ENCODE assay signal across 8 mouse cellular contexts in the genomic region with DNA sequence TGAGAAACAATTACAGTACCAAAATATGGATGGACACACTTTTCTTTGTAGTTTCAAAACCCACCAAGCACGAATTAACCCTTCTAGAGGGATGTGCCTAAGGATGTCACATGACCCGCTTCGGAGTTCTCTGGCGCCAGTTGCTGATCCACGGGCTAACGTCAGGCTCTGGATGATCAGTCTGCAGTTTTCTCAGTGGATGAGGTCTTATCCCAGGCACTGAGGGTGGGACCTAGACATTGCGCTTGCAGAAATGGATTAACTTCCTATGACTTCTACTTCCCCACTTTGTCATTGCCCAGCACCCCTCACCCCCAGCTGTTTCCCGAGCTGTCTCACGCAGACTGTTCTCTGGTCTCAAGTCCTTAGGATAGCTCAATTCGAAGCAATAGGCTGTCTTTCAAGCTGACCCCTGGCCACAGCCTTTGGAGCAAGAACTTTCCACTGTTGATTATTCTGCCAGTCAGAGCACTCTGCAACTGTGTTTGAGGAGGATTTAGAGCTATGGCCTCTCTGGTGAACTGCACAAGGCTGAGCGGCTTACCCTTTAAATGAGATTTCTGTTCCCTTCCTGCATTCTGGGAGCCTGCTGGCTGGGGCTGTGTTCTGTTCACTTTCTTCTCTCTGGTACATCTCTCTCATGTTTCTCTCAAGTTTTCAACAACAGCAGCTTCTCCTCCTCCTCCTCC. TPM values are rescaled to one million over a fixed set of nuclear protein-coding genes. Genes with fewer than 3 reads are reported as not detected.
DNase-seq lines count a peak whose midpoint lies in the region; ATAC-seq and TF ChIP-seq lines count a peak whose summit lies in the region.

No protein-coding gene starts in this region.

- no peak overlapping the region for H3K9ac ChIP-seq in heart, adult 2 months (ENCODE audit: low read depth, low read length)
- peak overlapping the region; percentile 31; the same call in 1 of the 2 replicates for H3K9ac ChIP-seq in ES-Bruce4 (ENCODE audit: low read depth, poor library complexity, severe bottlenecking)
- peak overlapping the region; percentile 50; the same call in 1 of the 2 replicates for H3K9ac ChIP-seq in limb, embryonic 12.5 days (replicated peaks)
- no peak overlapping the region for H3K9ac ChIP-seq in neural tube, embryonic 15.5 days (replicated peaks)

- intact Hi-C loops in heart, adult 2 months (cut with DNase I): loop anchor here (1.0 to 10.0 kb wide), 4 partner anchors 93 to 691 kb away; partner anchors contain the start of genes 4930558K02Rik and Vamp4
- intact Hi-C loops in left cerebral cortex, postnatal 4 days (cut with DNase I): loop anchor here (5.0 kb wide), 1 partner anchor 83 kb away; no protein-coding TSS in a partner anchor

- peak; percentile 83 for DNase-seq in heart, embryonic 10.5 days (ENCODE audit: low spot score)
- DNase-seq in heart, adult 2 months: no peak
- no peak for DNase-seq in forebrain, embryonic 10.5 days (ENCODE audit: extremely low spot score, low spot score)
- DNase-seq in left cerebral cortex, postnatal 4 days: no peak
- DNase-seq in right cerebral cortex, postnatal 25 days: no peak

- no peak for TF ChIP-seq EP300 in heart, adult 2 months (IDR thresholded peaks at IDR 0.05; ENCODE audit: insufficient read depth, low read depth, low read length)
- no peak for TF ChIP-seq EP300 in ES-Bruce4 (IDR thresholded peaks at IDR 0.05; ENCODE audit: insufficient read depth, low read depth, low read length)

- H3K9me3 ChIP-seq in heart, embryonic 10.5 days: no peaks in the 10 kb centered on the region
- no peaks in the 10 kb centered on the region for H3K9me3 ChIP-seq in ES-Bruce4 (replicated peaks; ENCODE audit: control insufficient read depth, insufficient read depth, low read length, poor library complexity, severe bottlenecking)
- H3K9me3 ChIP-seq in forebrain, embryonic 10.5 days: no peaks in the 10 kb centered on the region
- H3K9me3 ChIP-seq in limb, embryonic 12.5 days: no peaks in the 10 kb centered on the region
- H3K9me3 ChIP-seq in neural tube, embryonic 15.5 days (replicated peaks): no peaks in the 10 kb centered on the region

- no peaks in the 10 kb centered on the region for H3K79me2 ChIP-seq in heart, adult 2 months (replicated peaks; ENCODE audit: control insufficient read depth, insufficient read depth, low read length)

- peak overlapping the region; percentile 73 for H3K27ac ChIP-seq in heart, embryonic 10.5 days
- H3K27ac ChIP-seq in heart, adult 2 months: no peak overlapping the region
- H3K27ac ChIP-seq in ES-Bruce4 (ENCODE audit: insufficient read depth, low read length): no peak overlapping the region
- peak overlapping the region; percentile 51 for H3K27ac ChIP-seq in forebrain, embryonic 10.5 days
- H3K27ac ChIP-seq in limb, embryonic 12.5 days: peak overlapping the region; percentile 29; the same call in 1 of the 2 replicates
- H3K27ac ChIP-seq in neural tube, embryonic 15.5 days (replicated peaks): no peak overlapping the region

- H3K4me1 ChIP-seq in heart, embryonic 10.5 days: 0 out of 2 replicates have a peak, but pooled peaks cover 5% of the 10 kb centered on the region
- no peaks in the 10 kb centered on the region for H3K4me1 ChIP-seq in heart, adult 2 months (ENCODE audit: control insufficient read depth, insufficient read depth, low read length)
- no peaks in the 10 kb centered on the region for H3K4me1 ChIP-seq in ES-Bruce4 (ENCODE audit: control insufficient read depth, insufficient read depth, low read length)
- H3K4me1 ChIP-seq in forebrain, embryonic 10.5 days: peaks cover 13% of the 10 kb centered on the region
- H3K4me1 ChIP-seq in limb, embryonic 12.5 days (replicated peaks): peaks cover 4% of the 10 kb centered on the region; the same call in 1 of the 2 replicates
- peaks cover 6% of the 10 kb centered on the region for H3K4me1 ChIP-seq in neural tube, embryonic 15.5 days

- TF ChIP-seq CTCF in heart, adult 2 months (IDR thresholded peaks at IDR 0.05): no peak
- TF ChIP-seq CTCF in ES-Bruce4 (IDR thresholded peaks at IDR 0.05; ENCODE audit: low read depth, low read length): no peak

- no peak for TF ChIP-seq POLR2A in heart, adult 2 months (IDR thresholded peaks at IDR 0.05; ENCODE audit: insufficient read depth, low read depth, low read length)
- no peak for TF ChIP-seq POLR2A in ES-Bruce4 (IDR thresholded peaks at IDR 0.05; ENCODE audit: insufficient read depth, low read length)

- ATAC-seq in limb, embryonic 12.5 days (ENCODE audit: insufficient number of reproducible peaks, insufficient read depth, low FRiP score, low TSS enrichment, low read depth): peak; percentile 85
- peak; percentile 85 for ATAC-seq in neural tube, embryonic 15.5 days (ENCODE audit: low FRiP score)

- H3K36me3 ChIP-seq in heart, embryonic 10.5 days: peaks cover 11% of the 10 kb centered on the region; the same call in 1 of the 2 replicates
- no peaks in the 10 kb centered on the region; the same call in 1 of the 2 replicates for H3K36me3 ChIP-seq in heart, adult 2 months (ENCODE audit: control insufficient read depth, insufficient read depth, low read length)
- no peaks in the 10 kb centered on the region; the same call in 1 of the 2 replicates for H3K36me3 ChIP-seq in ES-Bruce4 (ENCODE audit: control insufficient read depth, insufficient read depth, low read length, poor library complexity, severe bottlenecking)
- peaks cover 19% of the 10 kb centered on the region for H3K36me3 ChIP-seq in forebrain, embryonic 10.5 days (replicated peaks)
- H3K36me3 ChIP-seq in limb, embryonic 12.5 days: peaks cover 17% of the 10 kb centered on the region
- peaks cover 13% of the 10 kb centered on the region for H3K36me3 ChIP-seq in neural tube, embryonic 15.5 days

- peak overlapping the region; percentile 57 for H3K4me3 ChIP-seq in heart, embryonic 10.5 days
- H3K4me3 ChIP-seq in heart, adult 2 months: no peak overlapping the region
- H3K4me3 ChIP-seq in ES-Bruce4 (ENCODE audit: low read depth, low read length): peak overlapping the region; percentile 64
- H3K4me3 ChIP-seq in forebrain, embryonic 10.5 days: peak overlapping the region; percentile 46
- H3K4me3 ChIP-seq in limb, embryonic 12.5 days (replicated peaks): peak overlapping the region; percentile 37
- peak overlapping the region; percentile 33 for H3K4me3 ChIP-seq in neural tube, embryonic 15.5 days (replicated peaks)

- peak overlapping the region; percentile 66 for H3K4me2 ChIP-seq in limb, embryonic 12.5 days
- peak overlapping the region; percentile 60 for H3K4me2 ChIP-seq in neural tube, embryonic 15.5 days

- no peaks in the 10 kb centered on the region for H3K27me3 ChIP-seq in heart, embryonic 10.5 days (ENCODE audit: insufficient read depth, poor library complexity, severe bottlenecking)
- H3K27me3 ChIP-seq in heart, adult 2 months (ENCODE audit: control insufficient read depth, insufficient read depth, low read length): no peaks in the 10 kb centered on the region
- no peaks in the 10 kb centered on the region for H3K27me3 ChIP-seq in ES-Bruce4 (ENCODE audit: control insufficient read depth, insufficient read depth, low read length, poor library complexity, severe bottlenecking)
- no peaks in the 10 kb centered on the region for H3K27me3 ChIP-seq in forebrain, embryonic 10.5 days (ENCODE audit: poor library complexity, severe bottlenecking)
- H3K27me3 ChIP-seq in limb, embryonic 12.5 days: no peaks in the 10 kb centered on the region
- no peaks in the 10 kb centered on the region for H3K27me3 ChIP-seq in neural tube, embryonic 15.5 days (replicated peaks)

- 3% methylated on average over 11 of the region's 11 CpGs for WGBS in heart, embryonic 10.5 days
- 5% methylated on average over 11 of the region's 11 CpGs for WGBS in heart, adult 2 months
- 4% methylated on average over 11 of the region's 11 CpGs for WGBS in forebrain, embryonic 10.5 days
- WGBS in limb, embryonic 12.5 days: 5% methylated on average over 11 of the region's 11 CpGs
- WGBS in neural tube, embryonic 15.5 days: 5% methylated on average over 11 of the region's 11 CpGs

RNA-seq across cellular contexts. Expression of gene Myocos, which starts 7.6 kb away (rescaled TPM):
- not detected in 2 replicates for polyA plus RNA-seq in heart, embryonic 10.5 days (2016; fragmentation: Nextera tagmentation; extraction: Ambion mirVana)
- total RNA-seq in heart, adult 2 months (2021): not detected
- not detected in 2 replicates for polyA plus RNA-seq in heart, adult 2 months (2012; rRNA removed)
- polyA plus RNA-seq in ES-Bruce4 (2011; ENCODE audit: insufficient read depth, insufficient read length, low read depth, missing spikeins): not detected in 2 replicates
- polyA plus RNA-seq in forebrain, embryonic 10.5 days (2016; fragmentation: Nextera tagmentation; extraction: Ambion mirVana): not detected in 2 replicates
- polyA plus RNA-seq in limb, embryonic 12.5 days (2016; fragmentation: Nextera tagmentation; extraction: Ambion mirVana): not detected in 2 replicates
- not detected in 2 replicates for polyA plus RNA-seq in neural tube, embryonic 15.5 days (2015; fragmentation: Nextera tagmentation; extraction: Ambion mirVana)
- total RNA-seq in left cerebral cortex, postnatal 4 days (2021): not detected

RNA-seq across cellular contexts. Expression of gene Myoc, which starts 26.7 kb away (rescaled TPM):
- not detected in 2 replicates for polyA plus RNA-seq in heart, embryonic 10.5 days (2016; fragmentation: Nextera tagmentation; extraction: Ambion mirVana)
- total RNA-seq in heart, adult 2 months (2021): 1 to 10 TPM; 2.5 to 3.3 TPM
- polyA plus RNA-seq in heart, adult 2 months (2012; rRNA removed): 4.7 and 4.9 TPM in 2 replicates
- polyA plus RNA-seq in ES-Bruce4 (2011; ENCODE audit: insufficient read depth, insufficient read length, low read depth, missing spikeins): not detected in 2 replicates
- not detected in 2 replicates for polyA plus RNA-seq in forebrain, embryonic 10.5 days (2016; fragmentation: Nextera tagmentation; extraction: Ambion mirVana)
- not detected in 2 replicates for polyA plus RNA-seq in limb, embryonic 12.5 days (2016; fragmentation: Nextera tagmentation; extraction: Ambion mirVana)
- 0.06 TPM in 1 of 2 replicates, not detected in the other for polyA plus RNA-seq in neural tube, embryonic 15.5 days (2015; fragmentation: Nextera tagmentation; extraction: Ambion mirVana)
- total RNA-seq in left cerebral cortex, postnatal 4 days (2021): under 1 TPM; 0.24 to 0.28 TPM

Comparison
In these comparisons a context has a peak if more than half of its experiments do, and no peak if none do; other contexts are left out.
1. H3K27ac ChIP-seq: peak in heart, embryonic 10.5 days (single experiment), forebrain, embryonic 10.5 days (single experiment) and limb, embryonic 12.5 days (single experiment); none in heart, adult 2 months (single experiment), ES-Bruce4 (single experiment) and neural tube, embryonic 15.5 days (single experiment).
2. H3K9ac ChIP-seq: peak in ES-Bruce4 (single experiment) and limb, embryonic 12.5 days (single experiment); none in heart, adult 2 months (single experiment) and neural tube, embryonic 15.5 days (single experiment).